Mouse (Mus musculus) limb, embryonic 11.5 days (tissue): ENCODE measurements around the gene Exosc6. TPM values are rescaled to one million over a fixed set of nuclear protein-coding genes. Genes with fewer than 3 reads are reported as not detected.
"Not testable (repeated sequence)": the region's sequence is repeated elsewhere in the genome, so short reads cannot be mapped to it uniquely, and the experiment has no call there.

ENCODE experiments used
- ATAC-seq: fragments of 200-750 bp; cut with Nextera tagmentation; 2 replicates; pipeline ENCODE4 v1.8.0; 2017; ENCODE audit warnings: low read depth; ENCODE audit not compliant: insufficient number of reproducible peaks, low FRiP score, low TSS enrichment
- DNase-seq: peaks from one replicate; pipeline ENCODE4 v3.0.0-alpha.2; 2015; ENCODE audit warnings: low spot score
- H3K27ac ChIP-seq: fragments of 300-500 bp; sonication (generic); replicated peaks from 2 replicates; pipeline ENCODE4 v1.5.1; 2014; ENCODE audit warnings: low read depth, mild to moderate bottlenecking, low read length
- H3K27me3 ChIP-seq: fragments of 300-500 bp; sonication (generic); 2 replicates; pipeline ENCODE4 v1.6.1; 2014; ENCODE audit warnings: mild to moderate bottlenecking, low read length, mixed read lengths; ENCODE audit not compliant: control insufficient read depth, insufficient read depth
- H3K36me3 ChIP-seq: fragments of 300-500 bp; sonication (generic); 2 replicates; pipeline ENCODE4 v1.6.1; 2014; ENCODE audit warnings: mild to moderate bottlenecking, low read length, moderate library complexity, mixed read lengths; ENCODE audit not compliant: control insufficient read depth, insufficient read depth
- H3K4me1 ChIP-seq: fragments of 300-500 bp; sonication (generic); 2 replicates; pipeline ENCODE4 v1.6.1; 2014; ENCODE audit warnings: low read length, mixed read lengths; ENCODE audit not compliant: control insufficient read depth, insufficient read depth
- H3K4me2 ChIP-seq: fragments of 300-500 bp; sonication (generic); 2 replicates; pipeline ENCODE4 v1.6.1; 2014; ENCODE audit warnings: low read depth, mild to moderate bottlenecking, moderate library complexity; ENCODE audit not compliant: severe bottlenecking
- H3K4me3 ChIP-seq: fragments of 300-500 bp; sonication (generic); 2 replicates; pipeline ENCODE4 v1.5.1; 2014; ENCODE audit warnings: low read depth, low read length
- H3K9ac ChIP-seq: fragments of 300-500 bp; sonication (generic); 2 replicates; pipeline ENCODE4 v1.6.1; 2014; ENCODE audit warnings: mild to moderate bottlenecking, low read length
- H3K9me3 ChIP-seq: fragments of 300-500 bp; sonication (generic); 2 replicates; pipeline ENCODE4 v1.6.1; 2016; ENCODE audit warnings: low read length; ENCODE audit not compliant: control insufficient read depth
- WGBS: fragments of 180-500 bp; shearing (Covaris S2); extraction: QIAGEN DNeasy Blood & Tissue Kit; methylation state at CpG from one replicate; pipeline ENCODE4 v1.1.7; 2014; 5-methylcytosine and 5-hydroxymethylcytosine counted together
- polyA plus RNA-seq: library from polyadenylated mRNA; unstranded; fragments of >200 nt; fragmentation: Nextera tagmentation; extraction: Ambion mirVana; gene quantifications from 2 replicates; pipeline ENCODE4 v1.2.1, GENCODE M21; 2014

Gene Exosc6
- polyA plus RNA-seq, 1 experiment from 2014 or later, result 31.1 TPM

DNA sequence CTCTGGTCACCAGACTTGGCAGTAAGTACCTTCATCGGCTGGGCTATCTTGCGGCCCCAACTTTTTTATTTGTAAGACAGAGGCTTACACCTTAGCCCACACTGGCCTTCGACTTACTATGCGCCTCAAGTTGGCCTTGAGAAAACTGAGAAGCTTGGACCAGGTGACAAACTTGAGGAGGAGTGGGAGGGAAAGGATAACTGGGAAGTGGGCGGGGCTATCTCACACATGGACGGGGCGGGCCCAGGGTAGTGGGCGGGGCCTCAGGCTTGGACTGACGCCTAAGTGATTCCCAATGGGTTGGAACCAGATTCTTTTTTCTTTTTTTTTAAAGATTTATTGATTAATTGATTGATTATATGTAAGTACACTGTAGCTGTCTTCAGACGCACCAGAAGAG, 11.3 kb downstream of the Exosc6 start:
- ATAC-seq, result no peak
- 24% methylated on average over 10 of the region's 10 CpGs for WGBS
- Histone ChIP-seq H3K27me3 (no peaks in the 10 kb centered on the region), H3K4me2 (no peak overlapping the region), H3K4me1 (no peaks in the 10 kb centered on the region), H3K9me3 (no peaks in the 10 kb centered on the region), H3K36me3 (no peaks in the 10 kb centered on the region), H3K9ac (no peak overlapping the region), H3K27ac (no peak overlapping the region), H3K4me3 (no peak overlapping the region)
- DNase-seq, result no peak

DNA sequence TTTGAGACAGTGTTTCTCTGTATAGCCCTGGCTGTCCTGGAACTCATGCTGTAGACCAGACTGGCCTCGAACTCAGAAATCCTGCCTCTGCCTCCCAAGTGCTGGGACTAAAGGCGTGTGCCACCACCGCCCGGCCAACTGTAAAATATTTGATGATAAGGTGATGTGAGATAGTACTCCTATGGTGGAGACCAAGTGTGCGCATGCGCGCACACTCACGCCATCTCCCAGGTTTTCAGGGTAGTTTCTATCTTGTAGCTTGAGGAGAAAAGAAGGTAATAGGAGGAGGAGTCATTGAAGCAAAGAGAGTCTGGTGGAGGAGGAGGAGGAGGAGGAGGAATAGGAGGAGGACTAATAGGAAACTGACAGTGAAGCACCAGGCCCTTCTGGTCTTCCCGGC, 12.5 kb downstream of the Exosc6 start:
- not testable (repeated sequence) for H3K4me1 ChIP-seq, ATAC-seq, H3K9ac ChIP-seq, H3K27me3 ChIP-seq, H3K4me3 ChIP-seq, H3K27ac ChIP-seq, DNase-seq, H3K9me3 ChIP-seq, H3K36me3 ChIP-seq, H3K4me2 ChIP-seq
- 93% methylated on average over 9 of the region's 9 CpGs for WGBS

DNA sequence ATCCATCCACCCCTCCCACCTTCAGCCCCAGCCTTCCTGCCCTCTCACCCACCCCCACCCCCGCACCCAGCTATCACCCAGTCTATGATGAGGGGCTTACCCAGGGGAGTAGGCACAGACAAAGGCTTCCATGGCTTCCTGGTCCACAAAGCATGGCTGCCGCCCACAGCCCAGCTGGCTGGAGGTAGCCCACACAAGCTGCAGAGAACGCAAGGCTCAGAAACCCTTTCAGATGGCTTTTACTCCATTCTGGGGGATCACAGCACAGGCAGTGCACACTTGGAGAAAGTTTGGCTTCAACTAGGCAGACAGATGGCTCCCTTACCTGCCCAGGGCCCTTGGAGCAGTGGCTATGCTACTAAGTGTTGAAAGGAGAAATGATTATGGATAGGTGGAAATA, 19.8 kb downstream of the Exosc6 start:
- Histone ChIP-seq H3K4me2 (no peak overlapping the region), H3K4me1 (no peaks in the 10 kb centered on the region), H3K4me3 (no peak overlapping the region), H3K27ac (no peak overlapping the region), H3K9me3 (no peaks in the 10 kb centered on the region), H3K27me3 (no peaks in the 10 kb centered on the region), H3K9ac (no peak overlapping the region), H3K36me3 (no peaks in the 10 kb centered on the region)
- DNase-seq (no peak), ATAC-seq (no peak)
- 77% methylated on average over 3 of the region's 3 CpGs for WGBS

DNA sequence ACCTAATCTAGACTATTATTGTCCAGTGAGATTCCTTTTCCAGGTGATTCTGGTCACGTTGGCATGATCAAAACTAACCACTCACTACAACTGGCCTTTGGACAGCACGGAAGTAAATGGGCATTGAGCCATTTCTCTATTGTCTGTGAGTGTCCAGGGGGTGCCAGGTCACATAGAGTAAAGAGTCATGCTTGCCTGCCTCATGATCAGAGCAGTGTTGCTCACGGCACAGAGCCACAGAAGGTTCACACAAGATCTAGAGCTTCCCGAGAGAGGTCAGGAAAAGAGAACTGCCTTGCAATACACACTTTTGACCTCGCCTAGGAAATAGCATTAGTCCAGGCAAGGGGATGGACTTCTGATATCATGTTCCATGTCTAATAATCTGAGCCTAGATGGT, 23.3 kb downstream of the Exosc6 start:
- DNase-seq, result no peak
- Histone ChIP-seq H3K36me3 (no peaks in the 10 kb centered on the region), H3K27me3 (no peaks in the 10 kb centered on the region), H3K4me1 (0 out of 2 replicates have a peak, but pooled peaks cover 2% of the 10 kb centered on the region), H3K27ac (no peak overlapping the region), H3K9me3 (no peaks in the 10 kb centered on the region), H3K4me2 (no peak overlapping the region), H3K9ac (no peak overlapping the region), H3K4me3 (no peak overlapping the region)
- no peak for ATAC-seq
- 72% methylated on average over 5 of the region's 5 CpGs for WGBS

DNA sequence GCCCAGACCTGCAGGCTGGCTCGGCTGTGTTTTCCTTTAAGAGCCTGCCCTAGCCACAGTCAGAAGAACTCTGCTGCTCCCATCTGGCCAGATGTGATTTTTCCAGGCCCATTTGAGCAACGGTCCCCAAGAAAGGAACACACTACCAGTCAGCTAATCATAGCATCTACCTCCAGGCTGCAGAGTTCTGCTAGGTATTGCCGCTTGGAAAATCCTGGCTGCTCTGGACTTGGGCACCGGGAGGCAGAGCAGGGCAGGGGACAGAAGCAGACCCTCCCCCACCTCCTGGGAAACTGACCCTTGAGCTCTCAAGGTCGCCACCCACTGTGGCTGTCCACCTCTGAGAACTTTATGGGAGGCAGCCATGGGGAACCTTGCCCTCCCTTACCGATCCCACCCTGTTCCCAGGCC, 23.7 kb downstream of the Exosc6 start:
- 32% methylated on average over 6 of the region's 6 CpGs for WGBS
- Histone ChIP-seq H3K4me2 (no peak overlapping the region), H3K27me3 (no peaks in the 10 kb centered on the region), H3K36me3 (no peaks in the 10 kb centered on the region), H3K4me1 (0 out of 2 replicates have a peak, but pooled peaks cover 2% of the 10 kb centered on the region), H3K9ac (no peak overlapping the region), H3K4me3 (no peak overlapping the region), H3K9me3 (no peaks in the 10 kb centered on the region), H3K27ac (no peak overlapping the region)
- ATAC-seq (no peak), DNase-seq (peak; percentile 51)

DNA sequence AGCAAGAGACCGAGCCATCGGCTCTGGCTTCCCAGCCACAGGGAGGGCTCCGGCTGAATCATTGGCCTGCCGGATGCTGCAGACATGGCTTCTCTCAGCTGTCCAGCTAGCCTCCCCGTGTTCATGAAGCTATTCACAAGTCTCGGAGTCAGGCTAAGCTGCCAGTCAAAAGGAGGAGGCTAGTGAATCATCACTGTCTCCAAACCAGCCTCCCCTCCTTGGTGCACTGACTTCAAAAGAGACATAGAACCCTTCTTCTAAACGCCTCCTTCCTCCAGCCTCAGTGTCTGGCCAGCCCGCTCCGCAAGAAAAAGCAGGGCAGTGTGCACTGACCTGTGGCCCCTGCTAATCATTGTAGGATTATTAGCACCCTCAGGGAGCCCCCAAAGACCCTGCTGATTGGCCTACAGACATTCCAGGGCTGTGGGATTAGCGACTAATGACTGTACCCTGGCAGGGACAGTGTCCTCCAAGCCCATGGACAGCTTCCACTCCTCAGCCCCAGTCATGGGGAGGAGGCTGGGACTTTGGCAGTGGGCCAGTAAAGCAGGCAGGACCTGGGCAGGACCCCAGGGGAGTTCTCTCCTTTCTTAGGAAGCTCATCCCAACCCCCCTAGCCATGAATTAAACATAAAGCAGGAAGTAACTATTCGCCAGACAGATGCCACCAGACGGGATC, 25.6 kb downstream of the Exosc6 start:
- Histone ChIP-seq H3K36me3 (no peaks in the 10 kb centered on the region), H3K4me1 (0 out of 2 replicates have a peak, but pooled peaks cover 2% of the 10 kb centered on the region), H3K9me3 (no peaks in the 10 kb centered on the region), H3K9ac (no peak overlapping the region), H3K27me3 (no peaks in the 10 kb centered on the region), H3K4me2 (no peak overlapping the region), H3K27ac (no peak overlapping the region), H3K4me3 (no peak overlapping the region)
- DNase-seq (no peak), ATAC-seq (no peak)
- 57% methylated on average over 12 of the region's 12 CpGs for WGBS

DNA sequence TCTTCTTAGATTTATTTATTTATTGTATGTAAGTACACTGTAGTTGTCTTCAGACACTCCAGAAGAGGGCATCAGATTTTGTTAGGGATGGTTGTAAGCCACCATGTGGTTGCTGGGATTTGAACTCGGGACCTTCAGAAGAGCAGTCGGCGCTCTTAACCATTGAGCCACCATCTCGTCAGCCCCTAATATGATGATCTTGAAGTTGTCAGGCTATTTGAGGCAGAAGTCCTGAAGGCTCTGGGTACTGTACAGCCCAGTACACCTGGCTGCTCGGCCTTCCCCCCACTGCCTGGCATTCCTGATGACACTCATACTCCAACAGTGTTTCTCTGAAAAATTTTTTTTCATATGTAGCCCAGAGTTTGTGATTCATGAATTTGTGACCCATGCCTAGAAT, 27.8 kb downstream of the Exosc6 start:
- ATAC-seq, H3K4me2 ChIP-seq, H3K27me3 ChIP-seq, H3K4me1 ChIP-seq, H3K36me3 ChIP-seq, H3K9me3 ChIP-seq, H3K4me3 ChIP-seq, H3K27ac ChIP-seq, DNase-seq, H3K9ac ChIP-seq: not testable (repeated sequence)
- WGBS, result 88% methylated on average over 5 of the region's 5 CpGs

DNA sequence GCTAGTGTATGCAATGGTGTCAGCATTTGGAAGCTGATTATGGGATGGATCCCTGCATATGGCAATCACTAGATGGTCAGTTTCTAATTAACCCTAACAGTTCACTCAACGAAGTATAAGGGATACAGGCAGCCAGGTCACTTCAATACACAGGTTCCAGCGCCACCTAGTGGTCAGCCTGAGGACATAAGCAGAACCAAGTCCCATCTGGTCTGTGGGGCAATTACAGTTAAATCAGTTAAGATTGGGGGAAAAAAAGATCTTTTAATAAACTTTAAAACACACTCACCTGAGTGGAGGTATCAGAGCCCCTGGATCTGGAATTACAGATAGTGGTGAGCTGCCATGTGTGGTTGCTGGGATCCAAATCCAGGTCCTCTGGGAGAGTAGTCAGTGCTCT, 34.0 kb downstream of the Exosc6 start:
- Histone ChIP-seq H3K4me2 (no peak overlapping the region), H3K27me3 (no peaks in the 10 kb centered on the region), H3K36me3 (no peaks in the 10 kb centered on the region), H3K4me3 (no peak overlapping the region), H3K9ac (no peak overlapping the region), H3K9me3 (no peaks in the 10 kb centered on the region), H3K4me1 (0 out of 2 replicates have a peak, but pooled peaks cover 3% of the 10 kb centered on the region), H3K27ac (no peak overlapping the region)
- DNase-seq, result peak; percentile 89
- ATAC-seq, result no peak
- WGBS, result 0% methylated on average over 2 of the region's 2 CpGs

DNA sequence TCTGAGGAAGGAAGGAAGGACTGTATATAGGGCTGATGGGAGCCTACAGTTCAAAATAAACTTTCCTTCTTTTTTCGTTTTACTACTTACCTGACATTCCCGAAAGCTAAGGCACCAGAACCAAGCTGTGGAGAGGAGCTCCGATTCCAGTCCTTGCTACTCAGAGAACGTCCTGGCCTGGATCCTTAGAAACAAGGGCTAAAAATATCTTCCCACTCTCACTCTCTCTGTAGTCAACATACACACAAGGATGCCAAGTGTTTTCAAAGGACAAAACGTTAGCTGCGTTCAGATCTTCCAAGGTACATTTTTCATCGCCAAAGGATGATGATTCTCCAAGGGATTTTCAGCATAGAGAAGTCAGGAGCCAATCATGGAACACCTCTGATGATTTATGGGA, 35.6 kb downstream of the Exosc6 start:
- no peak overlapping the region for H3K27ac ChIP-seq
- H3K9ac ChIP-seq, result no peak overlapping the region
- WGBS, result 79% methylated on average over 7 of the region's 7 CpGs
- H3K4me2 ChIP-seq, result no peak overlapping the region
- H3K4me3 ChIP-seq, result no peak overlapping the region
- H3K4me1 ChIP-seq, result 0 out of 2 replicates have a peak, but pooled peaks cover 3% of the 10 kb centered on the region
- H3K27me3 ChIP-seq, result no peaks in the 10 kb centered on the region
- H3K36me3 ChIP-seq, result no peaks in the 10 kb centered on the region
- H3K9me3 ChIP-seq, result no peaks in the 10 kb centered on the region
- DNase-seq (no peak), ATAC-seq (no peak)
